Mouse (Mus musculus) gonadal fat pad, adult 2 months (tissue): ENCODE results near the gene Zc3h4. TPM values are rescaled to one million over a fixed set of nuclear protein-coding genes. Genes with fewer than 3 reads are reported as not detected.
"Not testable (repeated sequence)": the region's sequence is repeated elsewhere in the genome, so short reads cannot be mapped to it uniquely, and the experiment has no call there.

Source experiments
- DNase-seq: peaks from one replicate; pipeline ENCODE4 v3.0.0-alpha.2; 2012; ENCODE audit warnings: low read depth
- polyA plus RNA-seq: library from polyadenylated mRNA; depleted of rRNA; stranded (reverse); fragments of >200 nt; gene quantifications from 2 replicates; pipeline ENCODE4 v1.2.3, GENCODE M21; 2012; rRNA removed

The Zc3h4 gene
- polyA plus RNA-seq = 26.9 and 30.1 TPM in 2 replicates

GRCm38 (mm10) chr7:16400689-16401611 lies at the start of gene Zc3h4:
Zc3h4 (plus strand) TSS chr7:16400910.
- DNase-seq = no peak

GRCm38 (mm10) chr7:16355854-16356594 lies 44.7 kb upstream of the Zc3h4 start:
- no peak for DNase-seq

DNA sequence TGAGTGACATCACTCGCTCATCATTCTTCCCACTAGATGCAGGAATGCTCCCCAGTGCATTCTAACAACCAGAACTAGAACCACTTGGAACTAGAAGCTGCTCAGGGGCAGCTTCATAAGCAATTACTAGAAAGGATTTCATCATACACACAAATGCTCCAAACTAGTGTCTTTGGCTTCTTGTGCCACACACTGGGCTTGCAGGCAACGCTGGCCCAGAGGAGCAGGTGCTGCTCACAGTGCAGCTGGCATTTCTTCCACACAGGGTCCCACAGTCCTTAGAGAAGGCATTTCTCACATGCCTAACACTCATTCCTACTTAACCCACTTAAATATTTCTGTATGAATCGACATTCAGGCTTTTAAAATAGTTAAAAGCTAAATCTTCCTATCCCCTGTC lies 43.1 kb upstream of the Zc3h4 start:
- no peak for DNase-seq

DNA sequence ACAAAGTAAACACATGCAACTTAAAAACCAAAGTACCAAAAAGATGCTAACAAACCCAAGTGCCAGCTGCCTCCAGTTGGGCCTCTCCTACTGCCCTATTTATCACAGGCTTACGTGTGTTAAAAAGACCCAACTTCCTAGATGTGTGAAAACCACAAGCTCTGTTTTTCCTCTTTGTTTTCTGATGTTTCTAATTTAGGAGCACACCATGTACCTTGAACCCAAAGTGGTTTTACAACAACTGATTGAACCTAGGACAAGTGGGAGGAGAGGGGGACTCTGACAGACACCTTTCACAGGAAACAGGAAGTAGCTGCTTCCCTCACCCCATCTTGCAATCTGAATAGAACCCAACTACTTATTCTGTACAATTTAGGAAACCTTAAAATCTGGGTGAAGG lies 36.4 kb upstream of the Zc3h4 start:
- DNase-seq = no peak

- DNase-seq = no peak
Measured at GRCm38 (mm10) chr7:16364901-16365500, 35.7 kb upstream of the Zc3h4 start.

DNA sequence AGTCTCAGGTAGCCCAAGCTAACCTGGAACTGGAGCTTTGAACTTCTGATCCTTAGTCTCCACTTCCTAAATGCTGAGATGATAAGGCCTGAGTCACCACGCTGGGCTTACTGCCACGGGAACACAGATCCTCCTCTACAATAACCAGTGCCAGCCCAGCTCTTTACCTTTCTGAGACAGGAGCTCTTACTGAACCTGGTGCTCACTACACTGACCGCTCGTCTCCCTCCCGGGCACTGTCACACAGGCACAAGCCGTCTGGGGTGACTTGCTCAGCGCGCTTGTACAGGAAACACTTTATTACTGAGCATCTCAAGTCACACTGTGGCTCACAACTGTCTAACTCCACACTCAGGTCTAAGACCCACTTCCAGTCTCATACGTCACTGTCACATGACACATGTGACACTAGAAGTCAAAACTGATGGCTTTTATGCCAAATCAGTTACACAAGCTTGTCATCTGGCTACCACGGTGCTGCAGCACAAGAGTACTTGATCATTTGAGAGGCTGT lies 34.5 kb upstream of the Zc3h4 start:
- no peak for DNase-seq

DNA sequence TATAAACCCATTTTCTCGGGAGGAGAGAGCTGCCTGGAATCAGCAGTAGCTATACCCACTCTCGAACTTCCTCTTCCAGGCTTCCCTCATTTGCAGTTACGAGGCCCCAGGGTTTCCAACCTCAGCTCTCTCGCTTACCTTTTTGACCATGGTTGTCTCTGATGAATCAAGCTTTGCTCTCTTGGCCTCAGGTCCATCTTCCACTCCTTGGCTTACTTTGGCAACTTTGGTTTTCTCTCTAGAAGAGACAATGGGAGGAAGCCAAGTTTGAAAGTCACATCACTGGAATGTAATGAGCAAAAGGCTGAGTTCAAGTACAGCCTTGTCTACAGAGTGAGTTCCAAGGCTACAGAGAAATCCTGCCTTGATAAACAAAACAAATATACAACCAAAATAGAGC lies 34.0 kb upstream of the Zc3h4 start:
- DNase-seq = no peak

DNA sequence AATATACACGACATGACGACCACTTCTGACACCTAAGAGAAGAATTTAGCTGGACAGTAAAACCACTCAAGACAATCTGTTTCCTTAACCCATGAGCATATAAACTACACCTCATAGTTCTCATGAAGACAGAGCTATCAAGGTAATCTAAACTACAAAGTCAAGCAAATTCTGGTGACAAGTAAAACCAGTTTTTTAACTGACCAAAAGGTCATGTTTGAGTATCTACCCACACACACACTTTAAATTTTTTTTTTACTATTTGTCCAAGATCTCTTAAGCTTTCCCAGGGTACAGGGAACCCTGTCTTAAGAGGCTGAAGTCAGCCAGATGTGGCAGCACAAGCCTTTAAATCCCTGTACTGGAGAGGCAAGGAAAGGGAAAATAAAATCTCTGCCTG lies 31.9 kb upstream of the Zc3h4 start:
- DNase-seq = peak; percentile 52

DNA sequence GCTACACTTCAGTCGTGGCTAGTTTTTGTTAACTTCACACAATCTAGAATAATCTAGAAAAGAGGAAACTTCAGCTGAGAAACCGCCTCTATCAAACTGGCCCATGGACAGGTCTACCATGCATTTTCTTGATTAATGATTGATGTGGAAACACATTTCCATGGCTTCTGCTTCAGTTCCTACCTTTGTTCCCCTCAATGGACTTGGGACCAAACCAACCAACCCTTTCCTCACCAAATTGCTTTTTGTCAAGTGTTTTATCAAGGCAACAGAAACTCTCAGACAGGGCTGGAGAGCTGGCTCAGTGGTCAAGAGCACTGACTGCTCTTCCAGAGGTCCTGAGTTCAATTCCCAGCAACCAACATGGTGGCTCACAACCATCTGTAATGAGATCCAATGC lies 30.1 kb upstream of the Zc3h4 start:
- DNase-seq = no peak

DNA sequence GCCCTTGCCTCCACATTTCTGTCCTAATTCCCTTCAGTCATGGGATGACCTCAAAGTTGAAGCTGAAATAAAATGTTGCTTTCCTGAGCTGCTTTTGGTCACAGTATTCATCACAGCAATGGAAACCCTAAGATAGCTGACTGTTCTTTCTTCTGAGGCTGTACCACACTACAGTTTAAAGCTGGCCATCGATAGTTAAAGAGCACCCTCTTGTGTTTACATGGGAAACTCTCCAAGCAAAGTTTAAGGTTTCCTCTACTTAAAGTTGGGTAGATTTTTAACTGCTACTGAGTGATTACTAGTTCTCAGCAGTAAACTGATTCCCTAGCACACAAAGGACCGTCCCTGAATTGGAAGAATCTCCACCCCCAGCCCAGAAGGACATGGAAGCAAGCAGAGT lies 27.0 kb upstream of the Zc3h4 start:
- no peak for DNase-seq

DNA sequence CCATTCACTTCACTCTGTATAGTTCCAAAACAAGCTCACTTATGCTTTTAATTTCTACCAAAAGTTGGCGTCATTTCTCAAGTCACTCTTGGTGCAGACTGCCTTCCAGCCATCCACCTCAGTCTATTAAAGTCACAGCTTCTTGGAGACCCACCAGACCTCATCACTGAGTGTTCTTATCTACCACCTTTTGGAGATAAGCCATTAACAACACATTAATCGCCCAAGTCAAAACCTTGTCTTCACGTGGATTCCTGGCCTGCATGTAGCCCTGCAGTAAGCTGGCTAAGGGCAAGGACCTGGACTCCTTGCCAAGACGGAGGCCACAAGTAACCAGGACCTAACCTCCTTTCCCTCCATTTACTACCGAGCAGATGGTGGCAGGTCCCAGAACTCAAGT lies 25.7 kb upstream of the Zc3h4 start:
- no peak for DNase-seq

GRCm38 (mm10) chr7:16376505-16376904 lies 24.2 kb upstream of the Zc3h4 start:
- DNase-seq = no peak

DNA sequence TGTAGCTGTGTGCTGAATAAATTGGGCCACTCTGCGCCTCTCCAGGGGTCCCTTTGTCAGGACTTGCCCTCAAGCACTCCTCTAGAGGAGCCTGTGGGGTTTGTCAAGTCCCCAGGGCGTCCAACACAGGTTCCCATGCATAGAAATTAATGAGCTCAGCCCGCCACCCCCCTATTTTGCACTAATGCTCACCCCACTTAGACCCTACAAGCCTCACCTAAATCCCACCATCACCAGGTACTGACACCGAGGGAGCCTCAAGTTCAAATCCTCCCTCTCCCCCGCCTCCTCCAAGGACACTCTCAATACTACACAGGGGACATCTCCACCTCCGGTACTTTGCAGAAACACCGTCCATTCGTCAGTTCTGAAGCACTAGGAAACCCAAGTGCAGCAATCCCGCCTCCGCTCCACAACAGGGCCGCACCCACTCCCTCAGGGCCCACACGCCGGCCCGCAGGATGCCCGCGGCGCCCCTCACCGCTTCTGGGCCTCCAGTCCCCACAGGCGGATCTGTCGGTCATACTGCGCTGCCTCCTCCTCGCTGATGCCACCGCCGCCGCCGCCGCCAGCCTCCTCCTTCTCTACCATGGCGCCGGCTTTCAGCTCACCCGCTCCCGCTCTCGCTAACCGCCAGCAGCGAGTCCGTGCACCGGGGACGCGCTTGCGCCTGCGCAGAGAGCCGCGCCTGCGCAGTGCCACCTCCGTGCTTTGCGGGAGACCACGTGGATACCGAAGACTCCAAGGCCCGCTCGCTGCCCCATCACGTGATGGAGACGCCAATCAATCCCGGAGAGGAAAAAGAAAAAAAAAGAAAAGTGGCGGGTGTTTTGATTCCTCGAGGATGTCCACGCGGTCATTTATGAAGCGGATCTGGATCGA lies 13.3 kb upstream of the Zc3h4 start, which contains the start of gene Sae1:
Gene Sae1 (minus strand): TSS at position 647 of the 882 bp plus-strand sequence.
- DNase-seq = no peak

DNA sequence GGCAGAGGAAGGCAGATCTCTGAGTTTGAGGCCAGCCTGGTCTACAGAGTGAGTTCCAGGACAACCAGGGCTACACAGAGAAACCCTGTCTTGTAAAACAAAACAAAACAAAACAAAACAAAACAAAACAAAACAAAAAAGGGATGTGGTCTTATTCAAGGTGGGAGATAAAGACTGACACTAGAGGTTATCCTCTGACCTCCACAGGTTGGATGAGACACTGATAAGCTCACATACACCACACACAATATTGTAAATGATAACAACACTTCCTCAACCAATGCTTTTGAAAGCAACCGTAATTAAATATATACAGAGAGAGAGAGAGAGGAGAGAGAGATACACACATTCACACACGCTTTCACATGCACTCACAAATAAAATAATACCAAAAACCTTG lies 10.8 kb upstream of the Zc3h4 start:
- DNase-seq = not testable (repeated sequence)

- no peak for DNase-seq
Measured at GRCm38 (mm10) chr7:16392923-16393322, 7.8 kb upstream of the Zc3h4 start.

GRCm38 (mm10) chr7:16395944-16396343 lies 4.8 kb upstream of the Zc3h4 start:
- no peak for DNase-seq

DNA sequence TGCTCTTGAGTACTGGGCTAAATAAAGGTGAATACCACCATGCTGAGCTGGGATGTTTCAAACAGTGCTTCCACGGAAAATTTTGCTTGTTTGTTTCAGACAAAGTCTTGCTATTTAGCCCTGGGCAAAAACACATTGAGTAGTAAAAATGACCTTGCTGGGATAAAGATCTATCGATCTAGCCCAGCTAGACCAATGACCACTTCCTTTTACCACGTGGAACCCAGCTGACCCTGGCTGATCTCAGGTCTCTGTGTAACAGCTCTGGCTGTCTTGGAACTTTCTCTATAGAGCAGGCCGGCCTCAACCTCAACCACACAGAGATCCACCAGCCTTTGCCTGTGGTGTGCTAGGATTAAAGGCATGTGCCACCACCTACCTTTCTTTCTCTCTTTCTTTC lies 3.2 kb upstream of the Zc3h4 start:
- DNase-seq = no peak

DNA sequence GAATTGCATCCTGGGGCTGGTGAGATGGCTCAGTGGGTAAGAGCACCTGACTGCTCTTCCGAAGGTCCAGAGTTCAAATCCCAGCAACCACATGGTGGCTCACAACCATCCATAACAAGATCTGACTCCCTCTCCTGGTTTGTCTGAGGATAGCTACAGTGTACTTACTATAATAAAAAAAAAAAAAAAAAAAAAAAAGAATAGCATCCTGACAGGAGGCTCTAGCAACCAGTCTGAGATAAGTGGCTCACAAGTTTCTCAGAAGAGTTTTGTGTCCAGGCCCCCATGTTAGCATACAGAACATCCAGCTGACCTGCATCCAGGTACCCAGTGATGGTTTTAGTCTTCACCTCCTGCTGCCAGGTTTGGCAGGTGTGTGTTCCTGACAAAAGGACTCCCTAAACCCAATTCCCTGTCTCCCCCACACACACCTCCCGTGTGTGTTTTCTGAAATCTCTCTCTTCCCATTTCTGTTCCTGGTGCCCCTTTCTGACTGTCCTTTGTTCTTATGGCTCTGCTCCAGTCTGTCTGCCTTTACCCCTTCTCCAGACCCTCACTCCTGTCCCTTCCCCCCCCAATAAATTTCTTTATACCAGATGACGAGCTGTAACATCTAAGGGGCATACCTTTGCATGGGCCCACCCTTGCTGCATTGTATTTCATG lies 2.2 kb upstream of the Zc3h4 start:
- DNase-seq = no peak

GRCm38 (mm10) chr7:16399098-16399819 lies 1.5 kb upstream of the Zc3h4 start:
- peak; percentile 79 for DNase-seq
